Mouse (Mus musculus): ENCODE measurements around the gene Spin2-ps6.
"Not testable (repeated sequence)": the region's sequence is repeated elsewhere in the genome, so short reads cannot be mapped to it uniquely, and the experiment has no call there.

Spin2-ps6 gene

DNA sequence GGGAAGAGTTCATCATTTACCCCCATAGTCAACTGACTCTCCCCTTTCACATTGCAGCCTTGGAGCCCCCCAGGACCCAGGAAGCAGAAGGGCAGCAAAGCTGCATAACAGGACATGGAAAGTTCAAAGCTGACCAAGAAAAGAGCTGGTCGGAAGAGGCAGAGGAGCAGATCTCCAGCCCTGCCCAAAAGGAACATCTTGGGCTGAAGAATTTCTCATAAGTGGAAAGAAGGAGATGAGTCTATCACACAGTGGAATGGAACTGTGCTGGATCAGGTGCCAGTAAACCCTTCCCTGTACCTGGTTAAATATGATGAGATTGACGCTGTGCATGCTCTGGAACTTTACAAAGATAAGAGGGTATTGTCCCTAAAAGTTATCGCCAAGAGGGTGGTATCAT lies at the start of gene Spin2-ps6:
Spin2-ps6 (plus strand) TSS at position 301 of the 400 bp plus-strand sequence.
- not testable (repeated sequence) for DNase-seq (ENCODE audit: low read depth, low spot score)

All from telencephalon, adult 2 months (tissue).